Comparison of ENCODE assay signal across 9 mouse cellular contexts in the genomic region with DNA sequence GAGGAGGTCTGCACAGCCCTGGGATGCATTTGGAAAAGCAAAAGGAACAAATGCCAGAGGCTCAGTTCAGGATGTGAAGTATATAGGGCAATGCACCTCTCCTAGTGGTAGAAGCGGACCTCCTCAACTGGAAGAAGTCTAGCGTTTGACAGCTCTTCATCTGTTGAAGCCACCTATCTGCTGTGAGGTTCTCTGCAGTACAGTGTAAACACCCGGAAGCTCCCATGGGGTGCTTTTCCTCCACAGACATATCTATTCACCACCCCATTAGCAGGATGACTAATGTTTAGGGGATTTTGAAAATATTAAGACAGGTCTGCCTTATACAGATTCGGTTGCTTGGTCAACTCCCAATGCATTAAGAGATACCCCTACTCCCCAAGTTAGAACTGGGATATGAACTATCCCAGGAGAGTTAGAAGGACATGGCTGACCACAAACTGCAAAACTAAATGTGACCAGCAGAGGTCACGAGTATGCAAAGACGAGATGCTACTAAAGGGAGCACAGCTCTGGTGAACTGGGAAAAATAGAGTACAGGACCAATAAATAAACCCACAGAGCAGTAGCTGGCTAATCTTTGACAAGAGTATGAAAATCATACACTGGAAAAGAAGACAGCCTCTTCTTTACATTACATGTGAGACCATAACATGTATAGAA. TPM values are rescaled to one million over a fixed set of nuclear protein-coding genes. Genes with fewer than 3 reads are reported as not detected.
A peak's percentile ranks its signal among the peaks of the same experiment; 100 is the strongest.
DNase-seq lines count a peak whose midpoint lies in the region; ATAC-seq and TF ChIP-seq lines count a peak whose summit lies in the region.
"Had no signal": no experiment of that assay in that cellular context is flagged by ENCODE, and none has a peak within 500 bp of the region (broad histone marks: within the 10 kb centered on the region; RNA-seq: fewer than 3 reads in every experiment).

No protein-coding gene starts in this region.

- no peaks in the 10 kb centered on the region for H3K27me3 ChIP-seq in CH12.LX (replicated peaks)
- no peaks in the 10 kb centered on the region for H3K27me3 ChIP-seq in kidney, postnatal 0 days (ENCODE audit: insufficient read depth, low read length)
- no peaks in the 10 kb centered on the region for H3K27me3 ChIP-seq in liver, postnatal 0 days (ENCODE audit: insufficient read depth, low read length)
- H3K27me3 ChIP-seq: neural tube, embryonic 12.5 days had no signal

- no peak overlapping the region for H3K4me2 ChIP-seq in CH12.LX (ENCODE audit: insufficient read depth, low read depth, poor library complexity, severe bottlenecking)
- no peak overlapping the region for H3K4me2 ChIP-seq in kidney, postnatal 0 days (ENCODE audit: low read length)
- H3K4me2 ChIP-seq in liver, postnatal 0 days (ENCODE audit: low read depth, low read length), result no peak overlapping the region
- H3K4me2 ChIP-seq: neural tube, embryonic 12.5 days had no signal

- no peak overlapping the region for H3K4me3 ChIP-seq in CH12.LX (replicated peaks in 1 of 3; ENCODE audit: low read depth in 2 of 3, low read length in 2 of 3, poor library complexity in 1 of 3)
- H3K4me3 ChIP-seq in kidney, postnatal 0 days (replicated peaks; ENCODE audit: low read depth, low read length), result no peak overlapping the region
- no peak overlapping the region for H3K4me3 ChIP-seq in liver, postnatal 0 days (ENCODE audit: low read depth, low read length)
- H3K4me3 ChIP-seq: neural tube, embryonic 12.5 days had no signal

- DNase-seq in A20 (ENCODE audit: low read depth, low spot score) (peak; percentile 58), CH12.LX (ENCODE audit: extremely low read depth) (peak; percentile 65)
- DNase-seq in cerebellum, adult 9-11 months, result peak; percentile 17
- peak; percentile 13 to 22 for DNase-seq in gastrocnemius, adult 8-10 months (ENCODE audit: low spot score in 2 of 2)
- peak; percentile 81 for DNase-seq in kidney, postnatal 0 days (ENCODE audit: low spot score)
- peak; percentile 66 for DNase-seq in liver, postnatal 0 days
- DNase-seq in retina, postnatal 1 day, result peak; percentile 73
- no peak for DNase-seq in neural tube, embryonic 10.5 days (ENCODE audit: extremely low spot score, low spot score)

- no peak for ATAC-seq in kidney, postnatal 0 days (replicated peaks; ENCODE audit: low FRiP score, low read depth)
- 0 out of 2 replicates have a peak, but pooled peaks have one; percentile 43 for ATAC-seq in liver, postnatal 0 days

- peak; percentile 56 to 83; a peak in 3 of 4 replicates for TF ChIP-seq CTCF in CH12.LX (conservative IDR thresholded peaks at IDR 0.05 in 1 of 2, IDR thresholded peaks at IDR 0.05 in 1 of 2; ENCODE audit: low read depth in 2 of 2, low read length in 2 of 2)
- TF ChIP-seq CTCF in kidney, postnatal 0 days (IDR thresholded peaks at IDR 0.05; ENCODE audit: low read depth), result peak; percentile 74
- TF ChIP-seq CTCF in liver, postnatal 0 days (IDR thresholded peaks at IDR 0.05; ENCODE audit: low read depth), result peak; percentile 84

- TF ChIP-seq RAD21 in CH12.LX (IDR thresholded peaks at IDR 0.05; ENCODE audit: low read depth, low read length), result peak; percentile 79

- H3K79me2 ChIP-seq in CH12.LX (replicated peaks; ENCODE audit: control insufficient read depth, extremely low read depth, insufficient read depth, poor library complexity, severe bottlenecking), result no peaks in the 10 kb centered on the region

- peaks cover 9 to 15% of the 10 kb centered on the region in 2 experiments for H3K4me1 ChIP-seq in CH12.LX (ENCODE audit: control insufficient read depth in 1 of 2, insufficient read depth in 2 of 2)
- H3K4me1 ChIP-seq in kidney, postnatal 0 days (replicated peaks; ENCODE audit: insufficient read depth, low read length), result no peaks in the 10 kb centered on the region
- H3K4me1 ChIP-seq in liver, postnatal 0 days (ENCODE audit: insufficient read depth), result peaks cover 5% of the 10 kb centered on the region; the same call in 1 of the 2 replicates
- H3K4me1 ChIP-seq: neural tube, embryonic 12.5 days had no signal

- H3K36me3 ChIP-seq in CH12.LX (replicated peaks in 1 of 2; ENCODE audit: control insufficient read depth in 1 of 2, insufficient read depth in 1 of 2, low read length in 1 of 2), result no peaks in the 10 kb centered on the region
- no peaks in the 10 kb centered on the region for H3K36me3 ChIP-seq in kidney, postnatal 0 days (ENCODE audit: insufficient read depth, low read length)
- no peaks in the 10 kb centered on the region for H3K36me3 ChIP-seq in liver, postnatal 0 days (replicated peaks; ENCODE audit: insufficient read depth, low read length)
- H3K36me3 ChIP-seq: neural tube, embryonic 12.5 days had no signal

- H3K27ac ChIP-seq in CH12.LX (ENCODE audit: insufficient read depth, low read depth), result no peak overlapping the region
- no peak overlapping the region for H3K27ac ChIP-seq in kidney, postnatal 0 days
- H3K27ac ChIP-seq in liver, postnatal 0 days (ENCODE audit: low read depth), result no peak overlapping the region
- H3K27ac ChIP-seq: neural tube, embryonic 12.5 days had no signal

- WGBS in kidney, postnatal 0 days, result 43% methylated on average over 6 of the region's 6 CpGs
- 39% methylated on average over 6 of the region's 6 CpGs for WGBS in liver, postnatal 0 days (ENCODE audit: insufficient replicate concordance)

- TF ChIP-seq EP300 in CH12.LX (IDR thresholded peaks at IDR 0.05; ENCODE audit: low read length), result no peak
- no peak for TF ChIP-seq EP300 in liver, postnatal 0 days (IDR thresholded peaks at IDR 0.05; ENCODE audit: low read depth)

- in situ Hi-C loops in CH12.LX (cut with MboI; ENCODE audit: low pct_ligation_motif_present, low pct_unique_long_range_greater_than_20kb, low sequenced_read_pairs), result no loop called here

- dilution Hi-C loops in CH12.LX (cut with MboI; ENCODE audit: extremely low pct_ligation_motif_present, extremely low pct_unique_long_range_greater_than_20kb, low sequenced_read_pairs), result no loop called here

- no peak overlapping the region for H3K9ac ChIP-seq in CH12.LX (ENCODE audit: insufficient read depth, low read depth)
- H3K9ac ChIP-seq in kidney, postnatal 0 days (ENCODE audit: low read depth, low read length), result no peak overlapping the region
- H3K9ac ChIP-seq in liver, postnatal 0 days (replicated peaks), result no peak overlapping the region
- H3K9ac ChIP-seq: neural tube, embryonic 12.5 days had no signal

- H3K9me3 ChIP-seq in CH12.LX (replicated peaks; ENCODE audit: low read length), result no peaks in the 10 kb centered on the region
- no peaks in the 10 kb centered on the region for H3K9me3 ChIP-seq in kidney, postnatal 0 days (replicated peaks; ENCODE audit: low read length)
- H3K9me3 ChIP-seq in liver, postnatal 0 days (ENCODE audit: low read length), result no peaks in the 10 kb centered on the region
- H3K9me3 ChIP-seq: neural tube, embryonic 12.5 days had no signal

- TF ChIP-seq POLR2A in CH12.LX (IDR thresholded peaks at IDR 0.05; ENCODE audit: low read depth, low read length), result no peak

TF ChIP-seq in CH12.LX, 34 proteins besides CTCF, POLR2A, EP300 and RAD21:
- TF ChIP-seq JUN (IDR thresholded peaks at IDR 0.05; ENCODE audit: insufficient read depth, low read depth, low read length) (no peak), IRF4 (IDR thresholded peaks at IDR 0.05; ENCODE audit: low read depth, low read length) (peak; percentile 42; the same call in 1 of the 2 replicates), CHD1 (IDR thresholded peaks at IDR 0.05; ENCODE audit: low read depth, low read length) (no peak), UBTF (IDR thresholded peaks at IDR 0.05; ENCODE audit: low read depth, low read length) (no peak), MAX (IDR thresholded peaks at IDR 0.05; ENCODE audit: low read length) (no peak), CHD2 (IDR thresholded peaks at IDR 0.05; ENCODE audit: low read length) (no peak), KAT2A (IDR thresholded peaks at IDR 0.05; ENCODE audit: insufficient replicate concordance, low read length) (no peak), ZC3H11A (IDR thresholded peaks at IDR 0.05; ENCODE audit: low read depth, low read length) (0 out of 2 replicates have a peak, but pooled peaks have one; percentile 11), SMC3 (IDR thresholded peaks at IDR 0.05; ENCODE audit: low read depth, low read length) (peak; percentile 91), NELFE (IDR thresholded peaks at IDR 0.05; ENCODE audit: low read depth, low read length) (no peak), JUND (conservative IDR thresholded peaks at IDR 0.05; ENCODE audit: low read depth, low read length) (no peak), MAFK (IDR thresholded peaks at IDR 0.05; ENCODE audit: insufficient replicate concordance, low read length) (no peak)
TF ChIP-seq in CH12.LX: peak in this region for 3.

RNA-seq across cellular contexts. Expression of gene Apbb1ip, which starts 15.5 kb away (rescaled TPM):
- total RNA-seq in CH12.LX (2012; rRNA removed) (4.0 and 5.6 TPM in 2 replicates), CH12.LX (2014; rRNA removed) (2.7 and 3.5 TPM in 2 replicates)
- polyA plus RNA-seq in CH12.LX (2012; ENCODE audit: insufficient read length, low read depth), result 51.4 and 59.9 TPM in 2 replicates
- 1 to 10 TPM in 2 of 4 experiments, under 1 TPM in 2; 0.56 to 2.2 (median 0.96) TPM for total RNA-seq in gastrocnemius, adult 8-10 months (2022)
- 2.9 and 3.5 TPM in 2 replicates for polyA plus RNA-seq in kidney, postnatal 0 days (2015; fragmentation: Nextera tagmentation; extraction: Ambion mirVana)
- 7.7 and 11.3 TPM in 2 replicates for polyA plus RNA-seq in liver, postnatal 0 days (2015; fragmentation: Nextera tagmentation; extraction: Ambion mirVana)
